Mouse (Mus musculus) limb, embryonic 11.5 days (tissue): ENCODE measurements around the gene Supt20. TPM values are rescaled to one million over a fixed set of nuclear protein-coding genes. Genes with fewer than 3 reads are reported as not detected.
A peak's percentile ranks its signal among the peaks of the same experiment; 100 is the strongest.
"Not testable (repeated sequence)": the region's sequence is repeated elsewhere in the genome, so short reads cannot be mapped to it uniquely, and the experiment has no call there.

Experiments used
- ATAC-seq: fragments of 200-750 bp; cut with Nextera tagmentation; 2 replicates; pipeline ENCODE4 v1.8.0; 2017; ENCODE audit warnings: low read depth; ENCODE audit not compliant: insufficient number of reproducible peaks, low FRiP score, low TSS enrichment
- DNase-seq: peaks from one replicate; pipeline ENCODE4 v3.0.0-alpha.2; 2015; ENCODE audit warnings: low spot score
- H3K27ac ChIP-seq: fragments of 300-500 bp; sonication (generic); replicated peaks from 2 replicates; pipeline ENCODE4 v1.5.1; 2014; ENCODE audit warnings: low read depth, mild to moderate bottlenecking, low read length
- H3K27me3 ChIP-seq: fragments of 300-500 bp; sonication (generic); 2 replicates; pipeline ENCODE4 v1.6.1; 2014; ENCODE audit warnings: mild to moderate bottlenecking, low read length, mixed read lengths; ENCODE audit not compliant: control insufficient read depth, insufficient read depth
- H3K36me3 ChIP-seq: fragments of 300-500 bp; sonication (generic); 2 replicates; pipeline ENCODE4 v1.6.1; 2014; ENCODE audit warnings: mild to moderate bottlenecking, low read length, moderate library complexity, mixed read lengths; ENCODE audit not compliant: control insufficient read depth, insufficient read depth
- H3K4me1 ChIP-seq: fragments of 300-500 bp; sonication (generic); 2 replicates; pipeline ENCODE4 v1.6.1; 2014; ENCODE audit warnings: low read length, mixed read lengths; ENCODE audit not compliant: control insufficient read depth, insufficient read depth
- H3K4me2 ChIP-seq: fragments of 300-500 bp; sonication (generic); 2 replicates; pipeline ENCODE4 v1.6.1; 2014; ENCODE audit warnings: low read depth, mild to moderate bottlenecking, moderate library complexity; ENCODE audit not compliant: severe bottlenecking
- H3K4me3 ChIP-seq: fragments of 300-500 bp; sonication (generic); 2 replicates; pipeline ENCODE4 v1.5.1; 2014; ENCODE audit warnings: low read depth, low read length
- H3K9ac ChIP-seq: fragments of 300-500 bp; sonication (generic); 2 replicates; pipeline ENCODE4 v1.6.1; 2014; ENCODE audit warnings: mild to moderate bottlenecking, low read length
- H3K9me3 ChIP-seq: fragments of 300-500 bp; sonication (generic); 2 replicates; pipeline ENCODE4 v1.6.1; 2016; ENCODE audit warnings: low read length; ENCODE audit not compliant: control insufficient read depth
- WGBS: fragments of 180-500 bp; shearing (Covaris S2); extraction: QIAGEN DNeasy Blood & Tissue Kit; methylation state at CpG from one replicate; pipeline ENCODE4 v1.1.7; 2014; 5-methylcytosine and 5-hydroxymethylcytosine counted together
- polyA plus RNA-seq: library from polyadenylated mRNA; unstranded; fragments of >200 nt; fragmentation: Nextera tagmentation; extraction: Ambion mirVana; gene quantifications from 2 replicates; pipeline ENCODE4 v1.2.1, GENCODE M21; 2014

Supt20 gene
- polyA plus RNA-seq, 1 experiment from 2014 or later: 127 TPM

DNA sequence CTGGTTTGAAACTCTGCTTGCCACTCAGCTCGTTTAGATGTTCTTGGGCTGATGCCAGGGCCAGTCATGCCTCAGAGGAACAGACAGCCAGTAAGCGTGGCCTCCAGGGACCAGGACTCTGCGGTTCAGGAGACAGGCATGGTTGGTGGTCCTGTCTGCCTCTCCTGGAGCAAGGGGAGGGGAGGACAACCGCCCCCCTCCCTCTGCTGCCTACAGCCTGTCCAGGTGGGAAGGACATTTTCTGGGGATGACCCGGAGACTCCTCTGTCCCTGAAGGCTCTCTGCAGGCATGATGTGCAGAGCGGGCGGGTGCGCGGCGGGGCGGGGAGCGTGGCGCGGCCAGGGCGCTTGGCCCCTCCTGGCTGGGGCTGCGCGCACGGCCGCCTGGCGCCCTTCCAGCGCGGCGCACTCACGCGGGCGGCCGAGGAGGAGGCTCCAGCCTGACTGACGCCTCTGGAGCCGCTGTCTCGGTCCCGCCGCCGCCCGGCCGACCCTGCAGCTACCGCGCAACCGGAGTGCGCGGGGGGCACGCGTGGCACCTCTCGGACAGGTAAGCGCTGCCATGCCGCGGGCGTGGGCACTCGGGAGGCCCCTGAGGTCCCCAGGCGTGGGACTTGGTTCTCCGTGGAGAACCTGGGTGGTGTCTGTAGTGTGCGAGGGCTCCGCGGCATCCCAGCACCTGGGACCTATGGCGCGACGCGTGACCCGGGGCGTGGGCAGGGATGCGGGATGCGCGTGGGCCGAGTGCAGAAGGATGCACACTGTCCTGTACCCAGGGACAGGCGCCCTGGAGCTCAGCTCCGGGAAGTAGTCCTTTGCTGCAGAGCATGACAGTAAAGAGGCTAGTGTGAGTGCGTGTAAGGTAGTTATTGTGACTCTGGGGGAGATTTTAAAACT, 62.8 kb downstream of the Supt20 start, which contains the start of gene Smad9:
Gene Smad9, plus strand, starts transcription at position 438 of the 897 bp plus-strand sequence.
- DNase-seq: peak; percentile 65
- Histone ChIP-seq H3K4me2 (peak within 1 kb of the TSS; percentile 98), H3K4me3 (peak within 1 kb of the TSS; percentile 59), H3K27me3 (no peaks in the 10 kb centered on the region), H3K36me3 (peaks cover 2% of the 10 kb centered on the region; the same call in 1 of the 2 replicates), H3K9ac (peak within 1 kb of the TSS; percentile 63), H3K9me3 (no peaks in the 10 kb centered on the region), H3K4me1 (0 out of 2 replicates have a peak, but pooled peaks cover 4% of the 10 kb centered on the region), H3K27ac (no peak within 1 kb of the TSS)
- under 1% methylated on average over 52 of the region's 66 CpGs for WGBS
- ATAC-seq: peak; percentile 80

DNA sequence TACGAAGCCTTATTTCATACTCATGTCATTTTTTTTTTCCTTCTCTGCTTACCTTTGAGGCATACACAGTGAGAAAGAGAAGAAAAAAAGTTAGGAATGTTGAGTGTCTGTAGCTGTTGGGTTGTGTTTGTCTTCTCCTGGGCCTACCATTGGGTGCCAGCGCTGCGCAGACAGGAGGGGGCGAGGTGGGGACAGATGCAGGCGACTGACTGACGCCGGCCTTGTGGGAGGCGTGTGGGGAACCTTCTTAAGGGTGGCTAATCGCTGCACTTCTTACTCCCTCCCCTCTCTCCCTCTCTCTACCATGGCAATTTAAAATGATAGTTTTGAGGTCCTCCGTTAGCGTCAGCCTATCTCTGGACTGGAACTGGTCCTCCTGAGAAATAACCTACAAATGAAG, 63.5 kb downstream of the Supt20 start:
- Histone ChIP-seq H3K9me3 (no peaks in the 10 kb centered on the region), H3K27ac (no peak overlapping the region), H3K27me3 (no peaks in the 10 kb centered on the region), H3K36me3 (no peaks in the 10 kb centered on the region), H3K4me2 (peak overlapping the region; percentile 98), H3K4me3 (peak overlapping the region; percentile 59), H3K4me1 (0 out of 2 replicates have a peak, but pooled peaks cover 4% of the 10 kb centered on the region), H3K9ac (no peak overlapping the region)
- under 1% methylated on average over 11 of the region's 11 CpGs for WGBS
- DNase-seq: peak; percentile 40
- ATAC-seq: no peak

DNA sequence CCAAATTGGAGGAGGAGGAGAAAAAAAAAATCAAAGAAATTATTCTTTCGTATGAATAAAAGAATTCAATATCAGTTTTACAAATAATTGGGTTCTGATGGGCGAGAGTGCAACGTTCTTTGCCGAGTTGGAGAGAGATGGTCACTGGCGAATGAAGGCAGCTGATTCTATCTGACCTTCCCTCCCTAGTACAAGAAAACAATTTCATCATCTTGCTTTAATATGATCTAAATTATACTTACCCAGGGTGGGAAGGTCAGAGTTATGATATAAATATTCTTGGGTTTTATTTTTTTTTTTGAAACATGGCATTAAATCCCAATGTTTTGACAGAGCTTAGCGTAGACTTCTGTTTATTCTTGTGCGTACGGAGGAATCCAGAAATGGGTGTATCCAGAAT, 64.8 kb downstream of the Supt20 start:
- ATAC-seq: no peak
- no peak overlapping the region for H3K27ac ChIP-seq

DNA sequence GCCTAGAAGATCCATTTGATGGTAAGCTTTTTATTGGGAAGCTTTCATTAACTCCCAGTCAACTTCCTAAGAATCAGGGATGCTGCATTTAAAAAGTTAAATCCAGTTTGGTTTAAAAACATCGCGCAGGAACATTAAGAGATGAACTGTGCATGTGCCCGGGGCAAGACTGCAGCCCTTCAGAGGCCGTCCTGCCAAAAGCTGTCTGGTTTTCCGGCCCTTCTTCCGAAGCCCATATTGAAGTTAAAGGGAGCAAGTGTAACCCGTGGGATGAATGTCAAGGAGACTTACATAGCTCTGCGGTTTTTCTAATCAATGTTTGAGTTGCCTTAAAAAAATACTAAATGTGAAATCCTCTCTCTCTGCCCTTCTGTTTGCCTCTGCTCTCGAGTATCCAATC, 66.6 kb downstream of the Supt20 start:
- Histone ChIP-seq H3K27me3 (no peaks in the 10 kb centered on the region), H3K9ac (no peak overlapping the region), H3K27ac (no peak overlapping the region), H3K36me3 (no peaks in the 10 kb centered on the region), H3K4me3 (no peak overlapping the region), H3K9me3 (no peaks in the 10 kb centered on the region), H3K4me1 (0 out of 2 replicates have a peak, but pooled peaks cover 4% of the 10 kb centered on the region), H3K4me2 (no peak overlapping the region)
- DNase-seq: no peak
- 82% methylated on average over 9 of the region's 9 CpGs for WGBS
- no peak for ATAC-seq

More for the DNA sequence above, 64.8 kb downstream of the Supt20 start:
- Histone ChIP-seq H3K4me1 (0 out of 2 replicates have a peak, but pooled peaks cover 4% of the 10 kb centered on the region), H3K4me3 (no peak overlapping the region), H3K4me2 (no peak overlapping the region), H3K36me3 (no peaks in the 10 kb centered on the region), H3K9me3 (no peaks in the 10 kb centered on the region), H3K27me3 (no peaks in the 10 kb centered on the region), H3K9ac (no peak overlapping the region)
- 94% methylated on average over 8 of the region's 8 CpGs for WGBS
- no peak for DNase-seq

DNA sequence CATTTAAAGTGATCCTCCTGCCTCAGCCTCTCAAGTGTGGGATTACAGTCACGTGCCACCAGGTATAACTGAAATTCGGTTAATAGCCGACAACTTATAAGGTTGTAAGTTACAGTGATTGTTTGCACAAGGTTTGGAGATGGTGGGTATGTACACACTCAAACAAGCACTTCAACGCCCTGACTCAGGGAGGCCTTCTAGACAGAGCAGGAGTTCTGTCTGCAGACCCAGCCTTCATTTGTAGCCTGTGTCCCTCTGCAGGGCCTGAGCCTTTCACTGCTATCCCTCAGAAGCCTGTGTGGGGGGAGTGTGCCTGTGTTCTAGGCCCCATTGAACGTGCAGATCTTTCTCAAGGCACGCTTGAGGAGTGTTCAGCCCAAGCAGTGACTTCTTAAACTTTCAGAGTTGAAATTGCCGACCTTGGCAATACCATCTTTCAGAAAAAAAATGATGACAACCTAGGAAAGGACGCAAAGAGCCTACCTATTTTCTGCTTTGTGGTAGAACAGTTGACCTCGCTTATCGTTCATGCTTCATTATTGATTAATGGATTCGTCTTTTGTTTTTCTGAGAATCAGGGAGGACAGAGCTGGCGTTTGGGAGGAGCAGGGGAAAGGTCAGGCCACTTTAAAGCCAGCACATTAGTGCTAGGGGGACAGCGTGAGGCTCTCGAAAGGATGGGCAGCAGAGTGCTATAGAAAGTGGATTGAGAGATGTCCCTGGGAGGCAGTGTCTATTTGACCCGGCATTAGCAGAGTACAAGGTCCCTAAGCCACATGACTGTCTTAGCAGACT, 67.9 kb downstream of the Supt20 start:
- WGBS: 73% methylated on average over 15 of the region's 15 CpGs
- ATAC-seq: no peak
- 0 out of 2 replicates have a peak, but pooled peaks cover 3% of the 10 kb centered on the region for H3K4me1 ChIP-seq

DNA sequence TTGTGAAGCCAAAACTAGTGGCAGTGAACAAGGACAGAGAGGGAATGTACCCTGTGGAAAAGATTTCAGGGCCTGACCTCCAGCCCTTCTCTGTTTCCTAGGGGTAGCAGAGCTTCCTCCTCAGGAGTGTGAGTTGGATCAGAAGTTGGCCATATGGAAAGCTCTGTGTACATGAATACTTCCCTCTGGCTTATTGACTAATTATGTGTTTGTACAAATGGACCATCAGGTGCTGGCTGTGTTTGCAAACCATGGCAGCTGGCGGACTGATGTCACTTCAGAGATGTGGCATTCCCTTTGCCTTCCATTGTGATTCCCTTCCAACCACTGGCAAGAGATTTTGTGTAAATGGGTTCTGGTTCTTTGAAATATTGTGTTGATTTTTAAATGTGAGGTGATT, 68.7 kb downstream of the Supt20 start:
- Histone ChIP-seq H3K9me3 (no peaks in the 10 kb centered on the region), H3K27ac (no peak overlapping the region), H3K27me3 (no peaks in the 10 kb centered on the region), H3K4me2 (no peak overlapping the region), H3K36me3 (no peaks in the 10 kb centered on the region), H3K9ac (no peak overlapping the region), H3K4me1 (no peaks in the 10 kb centered on the region), H3K4me3 (no peak overlapping the region)
- no peak for ATAC-seq
- no peak for DNase-seq
- WGBS: 97% methylated on average over 1 of the region's 1 CpGs

More for the DNA sequence above, 67.9 kb downstream of the Supt20 start:
- Histone ChIP-seq H3K27ac (no peak overlapping the region), H3K4me3 (no peak overlapping the region), H3K9me3 (no peaks in the 10 kb centered on the region), H3K27me3 (no peaks in the 10 kb centered on the region), H3K9ac (no peak overlapping the region), H3K36me3 (no peaks in the 10 kb centered on the region), H3K4me2 (no peak overlapping the region)
- DNase-seq: no peak

DNA sequence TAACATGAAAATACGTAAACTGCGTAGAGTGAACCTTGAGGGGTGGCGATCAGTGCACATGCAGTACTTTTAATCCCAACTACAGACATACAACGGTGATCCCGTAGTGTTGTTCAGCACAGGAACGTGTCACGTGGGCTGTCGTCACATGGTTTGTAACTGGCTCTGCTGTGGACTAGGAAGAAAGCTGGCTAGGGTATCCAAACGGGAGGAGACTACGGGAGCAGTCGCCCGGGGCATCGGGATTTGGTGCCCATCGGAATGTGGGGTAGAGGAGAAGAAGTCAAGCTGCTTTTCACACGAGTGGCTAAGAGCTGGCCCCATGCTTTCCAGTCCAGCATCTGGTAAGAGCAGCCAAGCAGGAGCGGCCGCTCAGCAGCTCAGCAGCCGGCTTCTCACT, 71.8 kb downstream of the Supt20 start:
- no peak overlapping the region for H3K9ac ChIP-seq
- no peak overlapping the region for H3K4me3 ChIP-seq
- ATAC-seq (no peak), DNase-seq (no peak)
- no peaks in the 10 kb centered on the region for H3K36me3 ChIP-seq
- H3K9me3 ChIP-seq: no peaks in the 10 kb centered on the region
- no peak overlapping the region for H3K4me2 ChIP-seq
- H3K27ac ChIP-seq: no peak overlapping the region
- no peaks in the 10 kb centered on the region for H3K4me1 ChIP-seq
- no peaks in the 10 kb centered on the region for H3K27me3 ChIP-seq
- WGBS: 72% methylated on average over 18 of the region's 18 CpGs

DNA sequence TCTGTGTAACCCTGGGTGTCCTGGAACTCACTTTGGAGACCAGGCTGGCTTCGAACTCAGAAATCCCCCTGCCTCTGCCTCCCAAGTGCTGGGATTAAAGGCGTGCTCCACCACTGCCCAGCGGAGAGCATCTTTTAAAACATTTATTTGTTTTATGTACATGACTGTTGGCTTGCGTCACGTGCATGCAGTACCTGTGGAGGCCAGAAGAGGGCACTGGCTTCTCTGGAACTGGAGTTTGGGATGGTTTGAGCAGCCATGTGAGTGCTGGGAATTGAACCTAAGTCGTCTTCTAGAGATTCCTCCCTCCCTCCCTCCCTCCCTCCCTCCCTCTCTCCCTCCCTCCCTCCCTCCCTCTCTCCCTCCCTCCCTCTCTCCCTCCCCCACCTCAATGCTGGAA, 72.9 kb downstream of the Supt20 start:
- H3K27ac ChIP-seq, H3K36me3 ChIP-seq, H3K4me1 ChIP-seq, H3K9ac ChIP-seq, H3K4me2 ChIP-seq, ATAC-seq, H3K9me3 ChIP-seq, H3K4me3 ChIP-seq, H3K27me3 ChIP-seq: not testable (repeated sequence)
- peak; percentile 32 for DNase-seq
- WGBS: 92% methylated on average over 6 of the region's 6 CpGs
